Mouse (Mus musculus) ES-Bruce4 (cell line): ENCODE data around the gene Tnn.

Source experiments
- CTCF ChIP-seq: IDR thresholded peaks from one replicate; pipeline ENCODE4 v1.8.1; 2011; ENCODE audit warnings: low read depth, low read length
- EP300 ChIP-seq: IDR thresholded peaks from 2 replicates; pipeline ENCODE4 v1.6.1; 2011; ENCODE audit warnings: low read depth, low read length; ENCODE audit not compliant: insufficient read depth

DNA sequence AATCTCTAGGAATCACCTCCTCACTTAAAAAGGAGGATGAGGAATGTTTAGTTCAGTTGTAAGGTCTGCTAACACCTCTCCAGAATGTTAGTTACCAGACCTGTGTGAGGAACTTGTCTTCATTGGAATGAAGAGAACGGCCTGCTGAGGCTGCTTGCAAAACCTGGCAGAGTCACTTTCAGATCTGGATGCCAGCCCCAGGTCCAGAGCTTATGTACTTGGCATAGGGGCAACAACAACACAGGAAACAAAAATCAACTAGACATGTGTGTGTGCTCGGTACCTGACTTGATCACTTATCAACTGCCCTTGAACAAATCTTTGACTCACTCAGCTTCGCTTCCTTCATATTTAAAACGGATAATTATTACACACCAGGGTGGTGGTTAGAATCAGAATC, 106.6 kb downstream of the Tnn start:
- TF ChIP-seq EP300 (no peak), CTCF (no peak)
